Mouse (Mus musculus) megakaryocyte, adult 5-6 weeks (primary cell): ENCODE data around the gene Itm2a. TPM values are rescaled to one million over a fixed set of nuclear protein-coding genes. Genes with fewer than 3 reads are reported as not detected.

Experiments used
- ATAC-seq: 2 replicates; pipeline ENCODE4 v1.8.0; 2016; ENCODE audit warnings: mild to moderate bottlenecking, inconsistent platforms; ENCODE audit not compliant: poor library complexity, severe bottlenecking
- total RNA-seq, 2 experiments: library from RNA; stranded (forward) in 1 of 2; stranded (reverse) in 1 of 2; fragments of 153-499, 151-499 nt in 1 of 2; fragments of 221-1000, 200-1000 nt in 1 of 2; gene quantifications; 2 replicates each; pipeline versions ENCODE4 v1.2.3 to v1.2.4; 2015 to 2017

Itm2a gene
- 2.3 and 3.9 TPM in 2 replicates for total RNA-seq (2015)
- 0.92 and 1.2 TPM in 2 replicates for total RNA-seq (2017)

DNA sequence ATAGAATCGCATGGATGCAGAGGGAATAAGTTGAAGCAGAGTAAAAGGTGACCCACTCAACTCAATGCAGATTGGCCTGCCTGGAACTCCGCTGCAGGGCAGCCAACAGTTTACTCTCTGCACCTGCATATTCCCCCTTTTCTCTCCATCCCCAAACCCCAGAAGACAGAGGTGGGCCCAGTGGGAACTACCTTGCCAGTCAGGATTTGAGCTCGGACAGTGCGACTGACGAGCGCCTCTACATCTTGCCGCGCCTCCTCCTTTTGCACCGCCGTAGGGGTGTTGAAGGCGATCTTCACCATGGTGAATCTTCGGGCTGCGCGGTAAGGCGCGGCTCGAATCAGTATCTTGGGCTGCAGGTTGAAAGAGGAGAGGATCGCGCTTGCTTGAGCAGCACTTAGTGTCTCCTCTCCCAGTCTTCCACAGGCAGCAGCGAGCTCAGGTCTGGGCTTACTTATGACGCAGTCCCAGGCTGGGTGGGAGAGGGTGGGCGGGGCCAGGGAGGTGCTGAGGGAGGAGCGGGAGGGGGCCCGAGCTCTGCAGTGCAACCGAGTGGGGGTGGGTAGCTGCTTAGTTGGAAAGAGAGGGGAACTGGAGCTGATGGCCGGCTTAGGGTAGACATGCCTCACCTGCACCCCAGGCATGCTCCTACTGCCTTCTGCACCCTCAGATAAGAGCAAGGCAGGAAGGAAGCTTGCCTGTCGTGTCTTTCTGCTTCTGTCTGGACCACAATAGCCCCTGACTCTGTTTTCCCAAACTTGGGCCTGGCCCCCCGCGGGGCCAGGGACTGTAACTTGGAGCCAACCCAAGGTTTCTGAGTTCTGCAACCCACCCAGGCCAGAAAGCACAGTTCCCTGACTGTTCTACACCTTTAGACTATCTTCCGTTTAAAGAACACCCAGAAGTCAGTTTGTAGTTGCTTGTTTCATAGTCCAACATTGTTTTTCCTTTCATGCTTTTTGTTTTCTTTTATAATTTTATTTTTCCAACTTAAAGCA lies at the start of gene Itm2a:
Gene Itm2a (minus strand): TSS at position 462 of the 998 bp plus-strand sequence.
- ATAC-seq, result peak; percentile 70

- ATAC-seq, result no peak
Observed at GRCm38 (mm10) chrX:107435887-107436286, 32.7 kb upstream of the Itm2a start.

DNA sequence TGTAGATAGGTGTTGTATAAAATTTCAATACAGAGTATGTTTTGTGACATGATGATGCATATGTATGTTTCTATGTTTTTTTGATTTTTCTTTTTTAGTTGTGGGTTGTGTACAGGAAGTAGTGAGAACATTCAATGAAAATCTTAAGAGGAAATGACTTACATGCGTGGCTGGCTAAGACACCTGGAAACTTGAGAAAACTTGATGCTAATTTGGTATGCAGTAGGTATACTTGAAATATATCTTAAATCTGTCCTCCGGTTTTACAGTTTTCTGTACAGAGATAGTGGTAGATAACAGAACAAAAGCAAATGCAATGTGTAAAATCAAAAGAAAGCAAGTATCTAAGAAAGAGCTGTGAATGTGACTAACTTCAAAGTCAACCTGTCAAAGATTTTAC lies 18.1 kb upstream of the Itm2a start:
- no peak for ATAC-seq

GRCm38 (mm10) chrX:107417345-107417744 lies 14.2 kb upstream of the Itm2a start:
- ATAC-seq, result no peak

DNA sequence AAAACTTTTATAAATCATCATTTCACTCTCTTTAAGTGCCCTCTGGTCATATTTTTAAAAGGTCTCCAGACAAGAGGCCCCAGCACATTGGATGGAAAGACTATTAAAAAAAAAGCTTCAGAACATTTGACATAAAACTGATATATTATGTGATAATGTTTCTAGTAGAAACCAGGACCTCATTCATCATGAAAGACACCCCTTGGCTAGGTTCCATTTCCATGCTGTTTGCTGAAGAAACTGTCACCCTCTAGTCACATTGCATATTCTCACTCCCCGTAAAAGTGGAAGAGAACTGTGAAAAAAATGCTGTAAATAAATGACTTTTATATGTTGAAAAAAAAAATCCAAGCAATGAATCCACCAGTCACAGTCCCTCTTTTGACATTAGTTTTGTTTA lies 12.8 kb upstream of the Itm2a start:
- ATAC-seq, result no peak

DNA sequence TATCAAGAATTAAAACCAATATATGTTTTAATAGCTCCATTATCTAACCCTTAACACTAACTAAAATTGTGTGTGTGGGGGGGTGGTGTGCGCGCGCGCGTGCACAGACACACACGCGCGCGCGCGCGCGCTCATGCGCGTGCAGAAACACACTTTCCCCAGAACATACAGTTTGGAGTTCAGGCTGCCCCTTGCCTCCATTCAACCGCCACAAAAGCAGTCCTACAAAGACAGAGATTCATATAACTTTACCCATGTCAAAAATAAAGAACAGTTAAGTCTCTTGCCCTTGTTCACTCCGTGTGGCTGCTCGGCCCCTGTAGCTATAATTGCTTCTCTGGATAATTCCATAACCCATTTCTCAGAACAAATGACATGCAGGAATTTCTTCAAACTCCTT lies 695 bp downstream of the Itm2a start:
- peak; percentile 40; the same call in 1 of the 2 replicates for ATAC-seq

- ATAC-seq, result no peak
Observed at GRCm38 (mm10) chrX:107399087-107399486, 4.1 kb downstream of the Itm2a start.

- ATAC-seq, result no peak
Observed at GRCm38 (mm10) chrX:107393256-107393655, 9.9 kb downstream of the Itm2a start.

- ATAC-seq, result no peak
Observed at GRCm38 (mm10) chrX:107375329-107375728, 27.8 kb downstream of the Itm2a start.

Other genes with a start within 250 kb of the Itm2a start
- 0.22 and 3.5 TPM in 2 replicates for gene Gpr174, start 147.5 kb downstream of the Itm2a start, total RNA-seq (2015)
- 0.95 and 1.5 TPM in 2 replicates for gene Gpr174, start 147.5 kb downstream of the Itm2a start, total RNA-seq (2017)